Mouse (Mus musculus) heart, postnatal 10 days (tissue): ENCODE data around the gene Htra1. TPM values are rescaled to one million over a fixed set of nuclear protein-coding genes. Genes with fewer than 3 reads are reported as not detected.

ENCODE experiments used
- DNase-seq, 2 experiments: peaks; one replicate each; pipeline ENCODE4 v3.0.0; 2021
- intact Hi-C: fragments of 180-260 bp; cut with DNase I; formaldehyde crosslinking; loops from one replicate; pipeline ENCODE4 v1.15.1; 2025
- microRNA-seq, 2 experiments: library from miRNA; unstranded; fragments of <30 nt; microRNA quantifications; one replicate each; pipeline ENCODE4 v1.2.0; 2022
- total RNA-seq, 2 experiments: library from RNA; stranded (reverse); gene quantifications; 2 replicates each; pipeline ENCODE4 v1.2.3; 2021

The Htra1 gene
- total RNA-seq, 2 experiments from 2014 or later = 176 to 209 TPM

DNA sequence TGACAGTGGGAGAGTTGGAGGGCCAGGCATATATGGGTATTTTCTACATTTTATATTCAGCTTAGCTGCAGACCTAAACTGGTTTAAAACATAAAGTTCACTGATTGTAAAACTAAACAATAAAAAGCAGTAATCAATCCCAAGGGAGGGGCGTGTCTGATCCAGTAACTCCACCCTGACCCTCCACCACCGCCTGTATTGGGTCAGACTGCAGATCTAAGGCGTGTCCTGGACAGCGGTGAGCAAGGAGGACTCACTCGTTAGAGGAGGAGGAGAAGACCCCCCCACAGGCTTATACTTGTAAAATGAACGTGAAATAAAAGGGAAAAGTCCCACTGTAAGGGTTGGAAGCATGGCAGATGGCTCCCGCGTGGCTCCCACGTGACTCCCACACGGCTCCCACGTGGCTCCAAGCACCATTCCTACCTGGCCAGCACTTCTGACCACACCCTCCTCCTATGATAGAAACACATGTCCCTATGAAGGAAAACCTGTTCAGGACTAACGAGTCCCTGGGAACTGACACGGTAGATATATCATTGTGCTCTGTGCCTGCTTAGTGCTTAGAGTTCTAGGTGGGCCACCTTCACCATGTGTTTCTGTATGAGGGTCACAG lies 55.4 kb downstream of the Htra1 start:
- no peak for DNase-seq
- intact Hi-C loops = no loop called here

DNA sequence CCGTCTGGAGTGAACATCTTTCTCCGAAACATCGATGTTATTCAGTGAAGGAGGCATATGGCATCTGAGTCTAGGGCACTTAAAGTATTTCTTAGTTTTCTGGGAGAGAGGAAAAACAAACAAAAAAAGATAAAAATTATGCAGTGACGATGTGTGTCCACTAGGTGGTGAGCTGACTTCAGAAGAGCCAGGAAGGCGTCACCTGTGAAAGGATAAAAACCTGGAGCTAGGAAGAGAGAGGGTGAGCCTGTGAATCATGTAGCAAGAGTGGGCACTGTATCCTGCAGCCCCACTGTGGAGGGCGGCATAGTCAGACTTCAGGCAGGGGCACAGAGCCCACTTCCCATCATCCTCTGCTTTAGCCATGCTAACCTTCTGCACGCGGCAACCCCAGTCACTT lies 58.0 kb downstream of the Htra1 start:
- DNase-seq = no peak
- intact Hi-C loops = loop anchor here (2.0 kb wide), 1 partner anchor 49 kb away; no protein-coding TSS in a partner anchor

DNA sequence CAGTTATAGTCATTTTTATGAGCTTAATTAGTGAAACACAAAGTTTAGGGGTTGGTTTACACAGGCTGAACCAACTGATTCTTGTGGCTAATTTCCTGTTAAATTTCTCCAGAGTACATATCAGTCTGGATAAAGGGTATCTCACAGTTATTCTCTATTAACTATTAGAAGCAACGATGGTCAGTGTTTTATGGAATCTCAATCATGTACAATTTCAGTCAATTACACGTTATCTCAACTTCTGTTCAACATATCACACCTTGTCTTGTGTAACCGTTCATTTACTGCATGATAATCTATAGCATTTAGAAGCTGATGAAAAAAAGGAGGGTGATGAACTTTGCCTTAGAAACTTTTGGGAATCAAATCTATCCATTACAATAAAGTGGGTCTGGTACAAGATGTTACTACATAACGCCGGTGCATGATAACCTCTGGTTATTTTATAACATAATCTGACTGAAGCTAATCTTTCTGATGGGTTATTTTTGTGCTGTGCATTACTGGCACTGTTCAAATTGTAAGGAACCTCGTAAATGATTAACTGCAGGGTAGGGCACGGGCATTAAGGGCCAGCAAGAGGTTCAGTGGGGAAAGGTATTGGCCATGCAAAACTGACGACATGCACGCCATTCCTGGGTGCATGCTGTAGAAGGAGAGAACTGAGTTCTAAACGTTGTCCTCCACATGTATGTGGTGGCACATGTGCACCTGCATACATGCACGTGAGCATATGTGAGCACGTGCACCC lies 66.2 kb downstream of the Htra1 start:
- DNase-seq = no peak
- intact Hi-C loops = no loop called here

DNA sequence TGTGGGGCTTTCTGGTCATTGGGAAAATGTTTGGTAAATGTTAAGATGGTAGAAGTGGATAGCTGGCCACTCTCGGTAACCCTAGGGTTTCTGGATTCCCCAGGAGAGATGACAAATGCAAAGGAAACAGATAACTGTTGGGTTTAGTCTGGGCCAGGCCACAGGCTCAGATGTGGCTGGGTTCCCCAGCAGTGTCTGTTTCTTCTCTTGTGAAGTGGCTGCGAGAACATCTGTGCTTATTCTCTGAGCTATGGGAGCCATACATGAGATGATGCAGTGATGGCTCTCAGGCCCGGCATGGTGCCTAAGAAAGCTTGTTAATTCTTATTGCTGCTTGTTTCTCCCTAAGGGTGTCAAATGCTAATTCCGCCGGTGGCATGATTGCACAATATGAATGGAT lies 68.2 kb downstream of the Htra1 start:
- no peak for DNase-seq
- intact Hi-C loops = no loop called here

DNA sequence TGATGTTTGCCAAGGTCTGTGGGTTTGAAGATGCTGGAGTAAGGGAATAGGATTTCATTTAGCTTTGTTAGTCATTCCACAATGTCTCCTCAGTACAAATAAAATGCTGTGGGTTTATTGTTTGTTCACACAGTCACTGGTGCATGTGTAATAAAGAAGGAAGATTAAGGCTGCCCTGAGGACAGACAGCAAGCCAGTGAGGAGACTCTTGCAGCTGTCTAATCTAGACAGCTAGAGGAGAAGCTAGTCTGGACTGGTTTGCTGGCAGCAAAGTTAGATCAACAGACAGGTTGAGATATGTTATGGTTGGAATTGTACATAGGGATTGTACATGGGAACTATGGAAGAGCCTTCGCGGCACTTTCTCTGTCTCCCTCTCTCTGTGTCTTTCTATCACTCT lies 71.3 kb downstream of the Htra1 start:
- DNase-seq = no peak
- intact Hi-C loops = no loop called here

DNA sequence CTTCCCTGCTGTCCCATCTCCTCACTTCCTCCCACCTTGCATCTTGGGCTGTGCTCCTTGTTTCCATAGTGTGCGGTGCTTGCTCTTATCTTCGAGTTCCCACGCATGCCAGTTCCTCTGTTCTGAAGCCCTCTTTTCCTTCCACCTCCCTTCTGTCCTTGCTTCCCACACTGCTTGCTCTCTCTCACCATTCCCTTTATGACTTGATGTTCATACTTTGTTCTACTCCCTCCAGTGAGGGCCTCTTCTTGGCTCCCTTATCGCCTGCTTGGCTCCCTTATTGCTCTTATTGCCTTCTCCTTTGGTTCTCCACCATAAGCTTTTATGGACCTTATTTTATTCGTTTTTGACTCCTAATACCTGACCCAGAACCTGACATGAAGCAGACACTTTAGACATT lies 73.3 kb downstream of the Htra1 start:
- intact Hi-C loops = no loop called here
- DNase-seq = no peak

DNA sequence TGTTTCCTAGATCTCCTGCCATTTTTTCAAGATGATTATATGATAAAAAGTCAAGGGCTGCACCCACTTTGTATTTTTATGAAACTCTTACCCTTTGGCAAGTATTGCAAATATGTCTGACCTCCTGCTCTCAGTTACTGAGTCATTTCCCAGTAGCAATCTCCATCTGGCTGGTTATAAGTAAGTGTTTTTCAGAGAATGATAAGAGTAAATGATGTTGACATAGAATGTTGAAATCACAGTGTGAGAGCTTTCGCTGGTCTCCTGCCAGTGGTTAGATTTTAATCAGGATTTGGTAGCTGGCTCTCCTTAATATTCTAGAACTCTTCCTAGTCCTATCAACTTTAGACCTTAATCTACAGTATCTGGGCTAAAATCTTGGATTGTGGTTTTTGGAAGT lies 76.0 kb downstream of the Htra1 start:
- no peak for DNase-seq
- intact Hi-C loops = no loop called here

DNA sequence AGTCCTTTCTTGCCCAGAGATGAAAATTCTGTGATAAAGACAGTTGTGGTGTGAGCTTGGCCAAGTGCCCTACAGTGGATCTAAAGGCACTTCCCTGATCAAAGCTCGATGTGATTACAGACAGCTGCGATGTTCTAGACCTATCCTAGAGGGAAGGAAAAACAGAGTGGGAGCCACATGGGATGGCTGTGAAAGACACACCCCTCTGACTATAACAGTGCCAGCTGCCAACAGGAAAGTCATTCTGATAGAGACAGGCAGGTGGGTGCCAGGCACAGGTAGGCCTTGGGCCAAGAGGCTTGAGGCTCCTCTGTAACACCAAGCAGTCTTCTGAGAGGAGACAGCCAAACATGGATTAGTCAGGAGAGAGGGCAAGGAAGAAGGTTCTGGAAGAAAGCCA lies 83.3 kb downstream of the Htra1 start:
- intact Hi-C loops = no loop called here
- no peak for DNase-seq

DNA sequence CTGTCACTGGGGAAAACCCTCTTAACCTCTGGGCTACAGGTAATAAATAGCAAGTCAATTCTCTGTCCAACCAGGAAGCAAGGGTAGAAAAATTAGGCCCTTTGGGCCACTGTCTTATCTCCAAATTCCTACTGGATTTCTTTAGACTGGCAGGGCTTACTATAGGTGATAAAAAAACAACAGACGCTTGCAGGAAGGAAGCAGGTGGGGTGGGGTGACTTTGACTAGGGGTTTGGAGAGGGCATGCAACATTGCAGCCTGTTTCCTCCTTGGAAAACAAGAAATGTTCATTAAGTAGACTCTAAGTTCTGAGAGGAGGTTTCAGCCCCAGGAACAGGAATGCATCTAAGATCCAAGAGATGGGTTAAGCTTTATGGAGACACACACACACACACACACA lies 88.9 kb downstream of the Htra1 start:
- DNase-seq = no peak
- intact Hi-C loops = no loop called here

DNA sequence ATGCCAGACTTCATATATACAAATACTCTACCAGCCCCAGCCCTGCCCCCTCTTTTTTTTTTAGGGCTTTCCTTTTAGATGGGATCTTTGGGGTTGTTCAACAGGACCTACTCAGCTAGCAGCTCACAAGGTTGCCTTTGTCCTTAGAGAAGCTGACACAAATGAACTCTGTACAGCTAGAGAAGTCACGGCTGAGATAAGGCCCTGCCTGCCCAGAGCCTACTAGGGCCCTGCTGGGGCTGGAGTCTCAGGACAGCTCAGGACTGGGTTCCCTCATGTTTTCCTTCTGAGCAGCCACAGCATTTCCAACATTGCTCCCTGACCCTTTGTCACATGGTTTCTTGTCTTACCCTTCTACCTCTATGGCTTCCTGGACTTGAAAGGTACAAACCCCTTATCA lies 91.6 kb downstream of the Htra1 start:
- DNase-seq = no peak
- intact Hi-C loops = no loop called here

DNA sequence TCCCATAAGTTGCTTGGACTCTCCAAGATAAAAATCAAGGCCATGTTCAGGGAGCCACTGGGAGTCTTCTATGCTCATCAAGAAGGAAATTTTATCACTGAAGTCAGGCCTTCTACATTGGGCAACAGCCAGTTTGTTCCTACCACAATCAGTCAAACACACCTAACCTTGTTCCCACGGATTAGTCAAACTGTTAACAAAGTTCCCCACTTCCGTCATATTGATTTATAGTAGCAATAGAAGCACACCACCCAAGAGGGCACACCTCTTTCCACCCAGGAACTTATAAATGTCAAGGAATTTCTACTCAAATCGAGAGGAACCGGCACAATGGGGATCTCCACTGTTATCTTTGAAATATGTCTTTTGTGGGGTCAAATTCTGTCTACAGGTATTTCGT lies 95.8 kb downstream of the Htra1 start, which contains the start of gene Dmbt1:
Gene Dmbt1 (plus strand): TSS at position 299 of the 400 bp plus-strand sequence.
- intact Hi-C loops = no loop called here

More for the DNA sequence above, 95.8 kb downstream of the Htra1 start, which contains the start of gene Dmbt1:
- DNase-seq = no peak

Small RNAs within 50 kb of the gene (microRNA-seq; reads per million reads assigned to microRNA genes)
- gene Mir7061 = 1.0 to 2.6 reads per million in 2 experiments

Other genes starting within 250 kb of the Htra1 start
- gene Btbd16, start 162.0 kb upstream of the Htra1 start, total RNA-seq = under 1 TPM in 1 of 2 experiments, not detected in 1; 0.22 TPM
- gene Plekha1, start 70.4 kb upstream of the Htra1 start, total RNA-seq = 10 to 100 TPM; 60.5 to 68.1 TPM
- gene Dmbt1, start 95.9 kb downstream of the Htra1 start, total RNA-seq = under 1 TPM in 1 of 2 experiments, not detected in 1; 0.19 TPM
- gene 4933402N03Rik, start 210.2 kb downstream of the Htra1 start, total RNA-seq = not detected
- gene 5430419D17Rik, start 238.3 kb downstream of the Htra1 start, total RNA-seq = 10 to 100 TPM; 16.8 to 17.3 TPM